Mouse (Mus musculus): ENCODE data around the gene Ddx3x.
"Not testable (repeated sequence)": the region's sequence is repeated elsewhere in the genome, so short reads cannot be mapped to it uniquely, and the experiment has no call there.

Gene Ddx3x

DNA sequence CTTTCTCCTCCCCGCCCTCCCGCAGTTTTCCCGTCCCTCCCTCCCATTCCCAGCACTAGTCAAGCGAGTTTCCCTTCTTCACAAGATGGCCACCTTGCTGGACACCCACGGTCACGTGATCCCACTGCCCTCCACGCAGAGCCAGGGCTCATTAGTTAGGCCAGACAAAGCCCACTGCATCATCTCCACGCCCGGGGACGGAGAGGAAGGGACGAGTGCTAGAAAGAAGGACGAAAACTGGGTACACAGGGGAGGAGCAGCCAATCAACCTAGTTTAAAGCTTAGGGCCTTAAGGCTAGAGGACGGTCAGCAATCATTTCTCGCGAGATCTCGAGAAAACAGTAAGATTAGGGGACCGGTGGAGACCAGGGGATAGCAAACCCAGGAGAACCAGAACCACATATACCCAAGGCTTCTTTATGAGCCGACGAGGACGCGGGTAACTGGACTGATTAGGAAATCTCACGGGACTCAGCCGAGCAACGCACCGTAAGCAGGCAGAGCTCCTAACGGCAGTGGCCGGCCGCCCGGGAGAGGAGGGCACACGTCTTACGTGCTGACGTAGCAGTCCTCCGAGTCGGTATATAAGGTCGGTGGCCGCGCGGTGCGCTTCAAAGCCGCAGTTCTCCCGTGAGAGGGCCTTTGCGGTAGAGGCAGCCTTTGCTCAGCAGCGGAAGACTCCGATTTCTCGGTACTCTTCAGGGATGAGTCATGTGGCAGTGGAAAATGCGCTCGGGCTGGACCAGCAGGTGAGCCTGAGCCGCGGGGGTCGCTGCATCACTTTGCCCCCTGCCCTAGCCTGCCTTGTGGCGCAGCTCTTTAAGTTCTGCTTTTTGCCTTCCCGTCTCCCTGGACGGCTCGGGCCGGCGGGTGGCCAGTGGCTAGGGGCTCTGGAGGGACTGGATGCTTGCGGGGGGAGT, at the start of gene Ddx3x:
Gene Ddx3x (plus strand): TSS at position 562 of the 920 bp plus-strand sequence.
- DNase-seq (ENCODE audit: inconsistent age in 2 of 2, low spot score in 1 of 2), result peak; percentile 90 to 99

- peak; percentile 21 to 57 for DNase-seq (ENCODE audit: inconsistent age in 2 of 2, low spot score in 1 of 2)
These were observed 49.5 kb upstream of the Ddx3x start for GRCm38 (mm10) chrX:13231243-13231642.

DNA sequence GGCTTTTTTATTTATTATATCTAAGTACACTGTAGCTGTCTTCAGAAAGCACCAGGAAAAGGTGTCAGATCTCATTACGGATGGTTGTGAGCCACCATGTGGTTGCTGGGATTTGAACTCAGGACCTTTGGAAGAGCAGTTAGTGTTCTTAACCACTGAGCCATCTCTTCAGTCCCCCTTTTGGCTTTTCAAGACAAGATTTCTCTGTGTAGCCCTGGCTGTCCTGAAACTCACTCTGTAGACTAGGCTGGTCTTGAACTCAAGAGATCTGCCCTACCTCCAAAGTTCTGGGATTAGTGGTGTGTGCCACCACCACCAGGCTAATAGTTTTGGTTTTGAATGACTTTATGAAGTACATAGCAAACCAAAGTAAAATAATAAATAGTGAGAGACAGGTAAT, 47.9 kb upstream of the Ddx3x start:
- not testable (repeated sequence) for DNase-seq (ENCODE audit: inconsistent age in 2 of 2, low spot score in 1 of 2)

- DNase-seq (ENCODE audit: inconsistent age in 2 of 2, low spot score in 1 of 2), result no peak
These were observed 47.1 kb upstream of the Ddx3x start for GRCm38 (mm10) chrX:13233631-13234030.

- no peak for DNase-seq (ENCODE audit: inconsistent age in 2 of 2, low spot score in 1 of 2)
These were observed 46.1 kb upstream of the Ddx3x start for GRCm38 (mm10) chrX:13234709-13235108.

DNA sequence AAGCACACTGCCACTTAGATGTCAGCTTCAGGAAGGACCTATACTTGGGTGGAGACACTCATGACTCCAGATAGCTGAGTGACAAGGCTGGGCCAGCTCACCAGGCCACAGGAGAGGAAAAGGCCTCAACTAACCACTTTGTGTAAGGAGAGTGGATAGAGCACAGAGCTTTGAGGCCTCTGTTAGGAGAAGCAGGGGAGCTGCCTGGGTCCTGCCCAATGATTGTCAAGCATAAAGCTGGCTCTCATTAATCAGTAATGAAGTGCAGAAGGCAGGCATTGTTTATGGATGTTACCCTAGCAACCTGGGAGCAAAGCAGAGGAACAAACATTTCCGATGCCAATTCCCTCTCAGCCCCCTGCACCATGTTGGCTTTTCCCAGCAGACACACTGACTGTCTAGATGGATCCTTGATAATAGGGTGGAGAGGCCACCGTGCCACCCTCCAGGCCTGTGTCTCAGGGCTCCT, 44.6 kb upstream of the Ddx3x start:
- no peak for DNase-seq (ENCODE audit: inconsistent age in 2 of 2, low spot score in 1 of 2)

- no peak for DNase-seq (ENCODE audit: inconsistent age in 2 of 2, low spot score in 1 of 2)
These were observed 41.3 kb upstream of the Ddx3x start for GRCm38 (mm10) chrX:13239455-13239854.

DNA sequence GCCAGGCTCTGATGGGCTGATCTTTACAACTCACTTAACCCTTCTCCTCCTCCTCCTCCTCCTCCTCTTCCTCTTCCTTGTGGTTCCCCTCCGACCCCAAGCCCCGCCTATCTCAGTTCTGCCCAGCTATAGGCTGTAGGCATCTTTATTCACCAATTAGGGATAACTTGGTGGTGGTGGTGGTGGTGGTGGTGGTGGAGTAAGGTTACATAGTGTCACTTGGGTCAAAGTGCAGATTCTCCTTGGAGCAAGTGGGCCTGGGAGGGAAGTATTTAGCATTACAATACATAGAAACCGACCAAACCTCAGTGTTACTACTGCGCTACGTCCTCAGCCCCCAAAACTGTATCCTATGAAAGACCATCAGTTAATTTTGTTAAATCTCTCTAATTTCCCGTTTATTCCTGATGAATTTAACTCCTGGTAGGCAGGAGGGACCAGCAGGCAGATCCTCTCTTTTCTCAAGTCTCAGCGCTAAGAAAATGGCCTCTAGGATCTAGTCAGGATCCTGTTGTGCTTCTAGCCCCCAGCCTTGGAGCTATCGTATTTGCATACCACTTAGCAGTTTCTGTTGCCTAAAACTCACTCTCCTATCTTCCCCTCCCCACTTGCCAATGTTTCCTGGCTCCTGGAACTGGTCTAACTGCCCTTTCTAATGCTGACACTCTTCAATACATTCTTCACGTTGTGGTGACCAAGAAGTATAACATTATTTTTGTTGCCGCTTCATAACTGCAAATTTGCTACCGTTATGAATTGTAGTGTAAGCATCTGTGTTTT, 39.9 kb upstream of the Ddx3x start:
- DNase-seq (ENCODE audit: inconsistent age in 2 of 2, low spot score in 1 of 2), result no peak

GRCm38 (mm10) chrX:13241426-13242319, 39.1 kb upstream of the Ddx3x start:
- DNase-seq (ENCODE audit: inconsistent age in 2 of 2, low spot score in 1 of 2), result peak; percentile 35 to 75

- DNase-seq (ENCODE audit: inconsistent age in 2 of 2, low spot score in 1 of 2), result peak; percentile 89 to 94
These were observed 38.3 kb upstream of the Ddx3x start for GRCm38 (mm10) chrX:13242320-13243096.

DNA sequence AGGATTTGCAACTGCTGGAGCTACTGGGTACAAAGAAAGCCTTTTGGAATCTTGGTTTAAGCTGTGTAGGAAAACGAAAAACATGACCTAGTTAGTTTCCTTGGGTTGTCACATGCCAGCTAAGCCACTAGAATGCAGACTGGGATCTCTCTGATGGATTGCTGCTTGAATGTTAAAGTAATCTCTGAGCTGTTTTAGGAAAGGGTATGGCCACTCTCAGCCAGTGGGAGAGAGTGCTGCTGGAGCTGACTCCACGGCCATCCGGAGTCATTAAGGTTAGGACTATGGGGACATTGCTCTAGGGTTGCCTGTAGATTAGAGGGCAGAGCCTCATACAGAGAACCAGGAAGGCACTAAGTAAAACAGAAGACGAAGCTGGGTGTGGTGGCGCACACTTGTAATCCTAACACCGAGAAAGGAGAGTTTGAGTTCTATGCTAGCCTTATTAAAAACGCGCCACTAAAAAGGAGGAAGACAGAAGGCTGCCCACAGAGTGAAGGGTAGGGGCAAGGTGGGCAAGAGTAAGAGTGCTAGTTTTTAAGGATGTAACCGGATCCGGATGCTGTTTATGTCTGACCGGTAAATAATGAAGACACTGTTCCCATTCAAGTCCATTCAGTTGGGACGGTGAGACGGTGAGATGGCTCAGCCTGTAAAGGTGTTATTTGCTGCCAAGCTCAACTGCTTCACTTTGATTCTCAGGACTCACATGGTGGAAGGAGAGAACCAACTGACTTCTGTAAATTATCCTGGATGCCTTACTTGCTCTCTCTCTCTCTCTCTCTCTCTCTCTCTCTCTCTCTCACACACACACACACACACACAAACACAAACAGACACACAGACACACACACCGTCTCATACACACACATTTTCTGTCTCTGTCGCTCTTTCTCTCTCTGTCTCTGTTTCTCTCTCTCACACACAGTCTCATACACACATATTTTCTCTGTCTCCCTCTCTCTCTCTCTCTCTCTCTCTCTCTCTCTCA, 37.3 kb upstream of the Ddx3x start:
- DNase-seq (ENCODE audit: inconsistent age in 2 of 2, low spot score in 1 of 2), result peak in 1 of 2 experiments; percentile 40

DNA sequence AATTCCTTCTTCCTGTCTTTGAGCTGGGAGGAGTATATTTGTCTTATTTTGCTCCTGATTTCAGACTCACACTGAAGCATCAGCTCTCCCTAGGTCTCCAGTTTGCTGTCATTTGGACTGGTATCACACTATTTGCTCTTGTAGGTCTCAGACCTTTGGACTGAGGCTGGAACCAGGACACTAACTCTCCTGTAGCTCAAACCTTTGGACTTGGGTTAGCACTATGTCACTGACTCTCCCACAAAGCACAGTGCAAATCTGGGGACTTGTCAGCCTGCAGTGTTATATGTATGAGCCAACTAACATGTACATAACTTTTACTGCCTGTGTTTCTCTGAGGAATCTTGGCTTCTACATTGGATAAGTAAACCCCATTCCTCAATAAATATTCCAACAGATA, 36.2 kb upstream of the Ddx3x start:
- DNase-seq (ENCODE audit: inconsistent age in 2 of 2, low spot score in 1 of 2), result no peak

GRCm38 (mm10) chrX:13245027-13245426, 35.7 kb upstream of the Ddx3x start:
- DNase-seq (ENCODE audit: inconsistent age in 2 of 2, low spot score in 1 of 2), result no peak

GRCm38 (mm10) chrX:13251683-13252082, 29.1 kb upstream of the Ddx3x start:
- no peak for DNase-seq (ENCODE audit: inconsistent age in 2 of 2, low spot score in 1 of 2)

- no peak for DNase-seq (ENCODE audit: inconsistent age in 2 of 2, low spot score in 1 of 2)
These were observed 26.5 kb upstream of the Ddx3x start for GRCm38 (mm10) chrX:13254273-13254672.

- DNase-seq (ENCODE audit: inconsistent age in 2 of 2, low spot score in 1 of 2), result no peak
These were observed 17.4 kb upstream of the Ddx3x start for GRCm38 (mm10) chrX:13263356-13263755.

GRCm38 (mm10) chrX:13275519-13276137, 5.1 kb upstream of the Ddx3x start:
- no peak for DNase-seq (ENCODE audit: inconsistent age in 2 of 2, low spot score in 1 of 2)

GRCm38 (mm10) chrX:13278996-13279395, 1.8 kb upstream of the Ddx3x start:
- DNase-seq (ENCODE audit: inconsistent age in 2 of 2, low spot score in 1 of 2), result no peak

Measured in adrenal gland, adult (tissue).